Mouse (Mus musculus) v-Abl transformed pro-B cells (cell line): ENCODE measurements around the gene Gsg1.

ENCODE experiments used
- in situ Hi-C, 2 experiments: fragments of 400-800 bp; cut with MboI; formaldehyde crosslinking; loops; one replicate each; pipeline ENCODE4 v1.15.1; 2025; ENCODE audit not compliant: unreplicated experiment in 2 of 2

The Gsg1 gene

GRCm38 (mm10) chr6:135254153-135254552 lies at the start of gene Gsg1:
TSS of gene Gsg1 (minus strand) at chr6:135254351.
- in situ Hi-C loops: loop anchor here (5.0 kb wide), 1 partner anchor 123 kb away; no protein-coding TSS in a partner anchor

DNA sequence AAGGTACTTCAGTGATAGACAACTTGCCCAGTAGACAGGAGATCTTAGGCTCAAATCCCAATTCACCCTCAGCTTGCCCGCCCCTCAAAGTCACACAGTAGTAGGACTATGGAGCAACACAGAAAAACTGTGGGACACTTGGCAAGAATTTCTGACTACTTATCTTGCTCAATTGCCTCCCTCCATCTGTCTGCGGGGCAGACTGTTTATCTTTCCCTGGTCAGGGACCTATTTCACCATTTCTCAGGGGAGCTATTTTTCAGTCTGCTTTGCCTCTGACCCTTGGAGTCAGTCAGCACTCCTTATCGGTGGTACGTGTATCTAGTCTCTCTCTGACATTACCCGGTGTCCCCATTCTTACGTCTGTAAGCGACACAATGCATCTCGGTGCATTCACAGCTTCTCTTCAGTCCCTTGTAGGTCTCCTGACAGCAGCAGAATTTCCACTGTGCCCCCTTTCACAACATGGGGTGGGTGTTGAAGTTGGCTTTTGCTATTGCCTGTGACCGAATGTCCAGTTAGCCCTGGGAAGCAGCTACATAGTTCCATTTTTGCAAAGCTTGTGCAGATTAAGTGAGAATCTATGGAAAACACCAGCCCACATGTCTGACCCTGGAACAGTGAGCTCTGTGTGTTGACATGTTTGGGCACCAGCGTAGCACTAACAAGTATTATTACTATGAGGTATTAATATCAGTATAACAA lies 48.4 kb upstream of the Gsg1 start:
- in situ Hi-C loops: no loop called here

DNA sequence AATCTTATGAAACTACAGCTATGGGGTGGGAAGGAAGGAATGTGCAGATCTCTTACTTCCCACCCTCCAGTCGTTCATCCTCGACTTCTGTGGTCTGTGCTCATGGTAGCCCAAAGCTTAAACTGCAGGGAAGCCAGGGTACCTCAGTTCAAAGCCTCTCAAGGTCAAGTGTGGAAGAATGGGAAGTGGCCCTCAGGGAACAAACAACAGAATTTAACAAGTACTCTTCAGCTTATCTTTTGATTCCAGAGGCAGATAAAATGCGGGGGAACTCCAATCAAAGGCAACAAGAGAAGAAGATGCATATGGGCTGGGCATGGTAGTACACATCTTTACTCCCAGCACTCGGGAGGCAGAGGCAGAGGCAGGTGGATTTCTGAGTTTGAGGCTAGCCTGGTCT lies 46.3 kb upstream of the Gsg1 start:
- in situ Hi-C loops: no loop called here

GRCm38 (mm10) chr6:135299024-135299550 lies 44.9 kb upstream of the Gsg1 start:
- in situ Hi-C loops: no loop called here

DNA sequence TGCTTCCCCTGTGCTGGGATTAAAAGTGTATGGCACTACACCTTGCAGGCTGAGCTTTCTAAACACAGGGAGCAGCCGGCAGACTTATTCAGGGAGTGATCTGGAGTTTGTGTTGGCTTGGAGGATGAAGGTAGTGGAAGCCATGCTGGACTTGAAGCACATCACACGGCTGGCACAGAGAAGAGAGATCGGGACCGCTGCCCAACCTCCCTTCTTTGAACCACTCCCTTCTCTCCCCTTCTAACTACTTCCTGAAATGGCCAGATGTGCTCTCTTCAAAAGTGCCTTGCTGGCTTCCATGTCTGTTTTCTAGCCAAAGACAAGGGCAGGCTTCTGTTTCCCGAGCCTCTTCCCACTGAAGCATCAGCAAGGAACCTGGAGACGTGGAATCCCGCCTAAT lies 43.4 kb upstream of the Gsg1 start:
- in situ Hi-C loops: no loop called here

- in situ Hi-C loops: no loop called here
Measured at GRCm38 (mm10) chr6:135296267-135296666, 42.1 kb upstream of the Gsg1 start.

DNA sequence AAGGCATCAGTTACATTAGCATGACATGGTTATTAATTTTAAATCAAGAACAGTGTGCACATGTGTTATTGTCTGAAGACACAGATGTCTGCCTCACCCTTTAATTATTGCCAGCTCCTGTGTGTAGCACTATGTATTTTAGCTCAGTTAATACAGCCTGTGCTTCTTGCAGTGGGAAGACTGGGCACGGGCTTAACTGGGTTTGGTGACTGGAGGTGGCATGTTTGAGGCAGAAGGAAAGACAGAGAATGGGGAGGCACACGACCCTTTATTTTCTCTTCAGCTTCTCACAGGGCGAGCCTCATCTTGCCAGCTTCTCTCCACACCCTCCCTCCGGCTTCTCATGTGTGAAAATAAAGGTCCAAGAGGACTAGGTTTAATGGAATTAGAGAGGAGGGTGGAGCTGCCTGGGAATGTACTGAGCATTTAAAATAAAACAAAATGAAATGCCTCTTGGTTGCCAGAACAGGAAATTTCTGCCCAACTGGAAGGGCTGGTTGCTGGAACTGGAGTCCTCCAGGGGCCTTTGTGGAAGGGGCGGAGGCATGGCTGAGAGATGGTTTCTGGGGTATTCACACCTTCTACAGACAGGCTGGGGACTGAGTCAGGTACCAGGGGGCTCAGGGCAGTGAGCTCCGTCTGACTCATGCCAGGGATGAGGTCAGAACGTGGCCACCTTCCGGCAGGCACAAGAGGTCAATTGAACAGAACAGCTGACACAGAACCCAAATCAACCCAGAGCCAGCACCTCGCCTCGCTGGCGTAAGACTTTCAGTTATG lies 41.1 kb upstream of the Gsg1 start:
- in situ Hi-C loops: no loop called here

DNA sequence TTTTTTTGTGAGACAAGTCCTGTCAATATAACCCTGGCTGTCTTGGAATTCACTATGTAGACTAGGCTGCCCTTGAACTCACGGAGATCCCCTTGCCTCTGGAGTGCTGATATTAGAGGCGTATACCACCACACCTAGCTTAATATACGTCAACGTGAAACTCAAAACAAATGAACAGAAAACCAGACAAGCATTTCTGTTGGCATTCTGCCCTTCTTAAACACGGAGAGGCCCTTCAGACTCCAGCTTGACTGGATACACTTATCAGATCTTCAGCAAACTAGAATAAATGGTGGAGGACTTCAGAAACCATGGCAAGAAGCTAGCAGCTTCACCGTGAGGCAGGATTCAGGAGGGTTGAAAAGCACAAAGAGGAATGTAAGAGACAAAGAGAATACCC lies 40.0 kb upstream of the Gsg1 start:
- in situ Hi-C loops: no loop called here

DNA sequence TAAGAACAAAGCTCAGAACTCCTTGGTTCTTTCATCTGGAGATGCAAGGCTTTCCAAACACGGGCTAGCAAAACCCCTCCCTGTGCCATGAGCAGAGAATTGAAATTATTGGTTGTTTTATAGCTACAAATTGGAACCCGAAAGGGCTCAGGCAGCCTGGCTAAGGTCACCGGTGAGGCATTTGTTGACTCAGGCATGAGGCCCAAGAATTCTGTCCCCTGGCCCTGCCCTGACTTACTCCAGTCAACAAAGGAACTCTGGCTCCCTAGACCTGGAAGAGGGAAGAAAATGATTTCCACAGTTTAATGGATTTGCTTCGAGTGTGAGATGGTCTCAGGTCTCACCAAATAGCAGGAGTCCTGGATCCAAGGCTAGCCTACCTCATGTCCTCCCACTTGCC lies 38.2 kb upstream of the Gsg1 start:
- in situ Hi-C loops: no loop called here

- in situ Hi-C loops: loop anchor here in 1 of 2 experiments (5.0 kb wide), 1 partner anchor 37 kb away; no protein-coding TSS in a partner anchor
Measured at GRCm38 (mm10) chr6:135279856-135280255, 25.7 kb upstream of the Gsg1 start.

DNA sequence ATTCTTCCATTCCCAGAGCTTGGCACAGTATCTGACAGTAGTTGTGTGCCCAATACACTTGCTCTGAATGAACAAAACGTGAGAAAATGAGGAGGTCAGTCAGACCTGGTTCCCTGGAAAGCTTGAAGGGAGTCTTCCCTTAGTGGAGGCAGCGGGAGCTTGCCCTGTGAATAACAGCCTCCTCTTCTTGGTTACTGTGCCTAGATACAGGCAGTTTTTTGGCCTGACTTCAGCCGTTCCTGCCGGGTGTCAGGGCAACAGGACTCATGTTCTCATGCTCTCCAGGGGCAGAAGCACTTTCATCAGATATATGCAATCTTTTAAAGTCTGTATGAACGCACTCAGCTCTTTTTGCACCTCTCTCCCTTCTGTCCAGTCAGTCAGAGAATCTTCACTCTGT lies 25.1 kb upstream of the Gsg1 start:
- in situ Hi-C loops: loop anchor here in 1 of 2 experiments (5.0 kb wide), 1 partner anchor 38 kb away; no protein-coding TSS in a partner anchor

DNA sequence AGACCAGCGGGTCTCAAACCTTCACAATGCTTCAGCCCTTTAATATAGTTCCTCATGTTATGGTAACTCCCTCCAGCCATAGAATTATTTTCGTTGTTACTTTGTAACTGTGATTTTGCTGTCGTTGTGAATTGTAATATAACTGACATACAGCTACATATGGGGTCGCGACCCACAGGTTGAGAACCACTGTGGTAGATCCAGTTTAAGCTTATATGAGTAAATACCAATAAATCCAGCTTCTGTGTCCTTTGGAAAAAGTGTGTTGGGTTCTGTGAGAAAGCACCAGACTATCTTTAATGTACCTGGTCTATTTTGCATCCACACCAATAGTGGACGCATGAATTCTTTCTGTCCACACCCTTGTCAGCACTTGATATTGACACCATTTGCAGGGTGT lies 24.2 kb upstream of the Gsg1 start:
- in situ Hi-C loops: loop anchor here in 1 of 2 experiments (5.0 kb wide), 1 partner anchor 39 kb away; no protein-coding TSS in a partner anchor

DNA sequence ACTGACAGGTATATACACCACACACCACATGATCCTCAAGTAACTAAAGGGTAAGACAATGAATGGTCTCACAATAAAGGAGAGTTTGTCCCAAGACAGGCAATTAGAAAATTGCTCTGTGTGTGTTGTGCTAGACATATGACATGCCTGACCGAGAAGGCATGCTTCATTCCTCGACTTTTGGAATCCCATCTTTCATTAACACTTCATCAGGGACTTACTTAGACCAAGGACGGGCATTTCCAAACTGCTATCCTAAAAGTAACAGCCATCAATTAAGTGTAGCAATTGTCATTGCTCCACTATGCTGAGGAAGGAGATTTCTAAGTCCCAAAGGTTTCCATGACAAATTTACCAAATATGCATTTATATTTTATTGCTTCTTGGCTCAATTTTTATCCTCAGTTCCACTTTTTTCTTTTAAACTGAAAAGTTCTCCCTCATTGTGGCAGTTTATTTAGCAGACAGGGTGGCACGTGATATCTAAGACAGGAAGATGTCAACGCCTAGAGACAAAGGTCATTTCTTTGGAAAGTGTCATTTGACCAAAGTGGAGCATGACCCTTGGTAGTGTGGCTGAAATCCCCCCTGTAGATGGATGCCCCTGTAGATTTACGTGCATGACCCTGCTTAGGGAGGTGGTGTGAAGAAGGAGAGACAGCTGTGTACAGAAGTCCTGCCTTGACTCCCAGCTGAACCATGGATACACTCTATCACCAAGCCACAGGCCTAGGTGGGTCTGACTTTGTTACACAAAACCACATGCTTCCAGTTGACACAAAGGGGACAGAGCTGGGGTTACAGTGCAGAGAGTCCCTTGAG lies 22.5 kb upstream of the Gsg1 start:
- in situ Hi-C loops: loop anchor here in 1 of 2 experiments (5.0 kb wide), 1 partner anchor 41 kb away; no protein-coding TSS in a partner anchor

DNA sequence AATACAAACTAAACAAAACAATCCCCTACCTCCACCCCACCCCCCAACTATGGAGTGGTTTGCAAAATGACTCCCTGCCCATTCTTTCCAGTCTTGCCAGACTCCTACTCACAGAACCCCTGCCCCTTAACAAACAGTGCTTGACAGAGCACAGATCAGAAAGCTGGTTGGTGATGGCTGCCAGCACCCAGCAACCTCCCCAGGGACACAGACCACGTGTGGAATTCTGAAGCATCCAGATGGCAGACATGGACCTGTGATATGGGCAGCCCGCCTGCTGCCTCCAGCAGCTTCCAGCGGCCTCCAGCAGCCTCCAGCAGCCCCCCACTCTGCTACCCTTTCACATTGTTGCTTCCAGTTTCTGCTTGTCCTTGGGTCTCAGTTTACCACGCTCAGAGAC lies 21.1 kb upstream of the Gsg1 start:
- in situ Hi-C loops: loop anchor here in 1 of 2 experiments (5.0 kb wide), 1 partner anchor 42 kb away; no protein-coding TSS in a partner anchor

DNA sequence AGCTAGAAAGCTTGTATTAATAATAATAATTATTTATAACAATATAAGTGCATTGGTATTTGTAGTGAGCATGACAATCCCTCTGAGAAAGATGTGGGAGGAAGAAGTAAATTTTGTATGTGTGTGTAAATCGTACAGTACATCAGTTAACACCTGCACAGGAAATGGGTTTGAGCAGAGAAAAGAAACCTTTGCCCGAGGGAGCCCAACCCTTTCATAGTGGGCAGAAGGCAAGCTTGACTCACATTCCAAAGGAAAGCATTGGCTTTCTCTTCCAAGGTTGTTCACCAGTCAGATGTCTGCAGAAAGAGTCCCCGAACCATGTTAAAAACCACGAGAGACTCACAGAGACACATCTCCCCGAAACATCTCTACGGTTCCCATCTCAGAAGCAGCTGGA lies 18.9 kb upstream of the Gsg1 start:
- in situ Hi-C loops: loop anchor here in 1 of 2 experiments (5.0 kb wide), 1 partner anchor 54 kb away; no protein-coding TSS in a partner anchor

- in situ Hi-C loops: loop anchor here in 1 of 2 experiments (5.0 kb wide), 1 partner anchor 56 kb away; no protein-coding TSS in a partner anchor
Measured at GRCm38 (mm10) chr6:135271761-135272160, 17.6 kb upstream of the Gsg1 start.

GRCm38 (mm10) chr6:135269626-135270025 lies 15.5 kb upstream of the Gsg1 start:
- in situ Hi-C loops: loop anchor here in 1 of 2 experiments (5.0 kb wide), 1 partner anchor 58 kb away; no protein-coding TSS in a partner anchor

- in situ Hi-C loops: no loop called here
Measured at GRCm38 (mm10) chr6:135268392-135268791, 14.2 kb upstream of the Gsg1 start.

DNA sequence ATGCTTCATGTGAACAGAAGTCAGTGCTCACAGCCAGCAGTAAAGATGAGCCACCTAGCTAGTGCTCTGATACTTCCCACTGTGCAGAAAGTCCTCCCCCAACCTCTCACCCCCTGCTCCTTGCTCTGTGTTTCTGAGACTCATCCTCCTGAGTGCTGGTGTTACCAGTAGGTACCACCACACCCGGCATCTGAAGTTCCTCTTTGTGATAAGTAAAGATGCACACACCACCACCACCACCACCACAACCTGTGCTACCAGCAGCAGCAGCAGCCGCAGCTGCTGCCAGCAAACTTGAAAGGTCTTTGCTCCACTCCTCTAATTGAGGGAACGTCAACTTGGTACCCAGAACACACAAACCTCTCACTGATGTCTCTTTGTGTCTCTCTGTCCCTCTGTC lies 13.1 kb upstream of the Gsg1 start:
- in situ Hi-C loops: no loop called here

- in situ Hi-C loops: no loop called here
Measured at GRCm38 (mm10) chr6:135266056-135266455, 11.9 kb upstream of the Gsg1 start.
